ENCODE assay signal across 20 mouse cellular contexts in genomic region chr1:57120678-57121077, GRCm38 (mm10).
"Had no signal": no experiment of that assay in that cellular context is flagged by ENCODE, and none has a peak within 500 bp of the region (broad histone marks: within the 10 kb centered on the region; RNA-seq: fewer than 3 reads in every experiment).

No protein-coding gene starts in this region.

- H3K9ac ChIP-seq: liver, embryonic 13.5 days; lung, embryonic 14.5 days; neural tube, embryonic 12.5 days; neural tube, embryonic 15.5 days had no signal

- H3K4me3 ChIP-seq: layer of hippocampus, adult 2 months; liver, embryonic 13.5 days; megakaryocyte, embryonic 14.5 days; midbrain, embryonic 10.5 days; neural tube, embryonic 12.5 days; neural tube, embryonic 15.5 days had no signal

- H3K27ac ChIP-seq: kidney, postnatal 0 days; layer of hippocampus, adult 2 months; liver, embryonic 13.5 days; midbrain, embryonic 10.5 days; neural tube, embryonic 12.5 days; neural tube, embryonic 15.5 days; stomach, postnatal 0 days had no signal

- H3K4me1 ChIP-seq: liver, embryonic 13.5 days; megakaryocyte, embryonic 14.5 days; midbrain, embryonic 10.5 days; neural tube, embryonic 12.5 days; neural tube, embryonic 15.5 days had no signal

- H3K4me2 ChIP-seq: liver, embryonic 13.5 days; lung, embryonic 14.5 days; neural tube, embryonic 12.5 days; neural tube, embryonic 15.5 days had no signal

- H3K36me3 ChIP-seq: liver, embryonic 13.5 days; midbrain, embryonic 10.5 days; neural tube, embryonic 12.5 days; neural tube, embryonic 15.5 days had no signal

- DNase-seq: kidney, postnatal 25 days; layer of hippocampus, adult 9-11 months; liver, embryonic 13.5 days; lung, embryonic 14.5 days; lung, postnatal 10 days; lung, postnatal 36 days; midbrain, embryonic 14.5 days; right cerebral cortex, adult 18-20 months; right cerebral cortex, postnatal 14 days; right cerebral cortex, postnatal 4 days; thymus, adult 2 months; thymus, postnatal 14 days; thymus, postnatal 4 days had no signal

- H3K27me3 ChIP-seq: liver, embryonic 13.5 days; megakaryocyte, embryonic 14.5 days; neural tube, embryonic 12.5 days; neural tube, embryonic 15.5 days had no signal

- H3K9me3 ChIP-seq: liver, embryonic 13.5 days; midbrain, embryonic 10.5 days; neural tube, embryonic 12.5 days; neural tube, embryonic 15.5 days had no signal
